Mouse (Mus musculus): ENCODE results near the gene Jph4.
A peak's percentile ranks its signal among the peaks of the same experiment; 100 is the strongest.

Gene Jph4

GRCm38 (mm10) chr14:55116425-55117200, at the start of gene Jph4:
Gene Jph4 (minus strand): TSS chr14:55116935.
- peak; percentile 72 to 75 for DNase-seq (ENCODE audit: low spot score in 2 of 2)

GRCm38 (mm10) chr14:55164172-55164806, 47.6 kb upstream of the Jph4 start:
- no peak for DNase-seq (ENCODE audit: low spot score in 2 of 2)

- DNase-seq (ENCODE audit: low spot score in 2 of 2) = no peak
Measured at GRCm38 (mm10) chr14:55162168-55162567, 45.4 kb upstream of the Jph4 start.

- DNase-seq (ENCODE audit: low spot score in 2 of 2) = peak; percentile 75 to 84
Measured at GRCm38 (mm10) chr14:55161098-55161634, 44.4 kb upstream of the Jph4 start.

GRCm38 (mm10) chr14:55160251-55161071, 43.7 kb upstream of the Jph4 start:
- DNase-seq (ENCODE audit: low spot score in 2 of 2) = no peak

GRCm38 (mm10) chr14:55157322-55158065, 40.8 kb upstream of the Jph4 start:
- no peak for DNase-seq (ENCODE audit: low spot score in 2 of 2)

GRCm38 (mm10) chr14:55152951-55153481, 36.3 kb upstream of the Jph4 start:
- DNase-seq (ENCODE audit: low spot score in 2 of 2) = no peak

- DNase-seq (ENCODE audit: low spot score in 2 of 2) = no peak
Measured at GRCm38 (mm10) chr14:55152174-55152573, 35.4 kb upstream of the Jph4 start.

GRCm38 (mm10) chr14:55150985-55151384, 34.2 kb upstream of the Jph4 start:
- DNase-seq (ENCODE audit: low spot score in 2 of 2) = no peak

- DNase-seq (ENCODE audit: low spot score in 2 of 2) = peak in 1 of 2 experiments; percentile 20
Measured at GRCm38 (mm10) chr14:55149041-55149440, 32.3 kb upstream of the Jph4 start.

GRCm38 (mm10) chr14:55148363-55148915, 31.7 kb upstream of the Jph4 start:
- peak; percentile 64 to 87 for DNase-seq (ENCODE audit: low spot score in 2 of 2)

- DNase-seq (ENCODE audit: low spot score in 2 of 2) = no peak
Measured at GRCm38 (mm10) chr14:55146829-55147401, 30.2 kb upstream of the Jph4 start.

- no peak for DNase-seq (ENCODE audit: low spot score in 2 of 2)
Measured at GRCm38 (mm10) chr14:55146324-55146723, 29.6 kb upstream of the Jph4 start.

- DNase-seq (ENCODE audit: low spot score in 2 of 2) = no peak
Measured at GRCm38 (mm10) chr14:55139313-55139712, 22.6 kb upstream of the Jph4 start.

- DNase-seq (ENCODE audit: low spot score in 2 of 2) = no peak
Measured at GRCm38 (mm10) chr14:55135676-55136075, 18.9 kb upstream of the Jph4 start.

GRCm38 (mm10) chr14:55126521-55126920, 9.8 kb upstream of the Jph4 start:
- DNase-seq (ENCODE audit: low spot score in 2 of 2) = peak in 1 of 2 experiments; percentile 49

GRCm38 (mm10) chr14:55125711-55126110, 9.0 kb upstream of the Jph4 start:
- no peak for DNase-seq (ENCODE audit: low spot score in 2 of 2)

- no peak for DNase-seq (ENCODE audit: low spot score in 2 of 2)
Measured at GRCm38 (mm10) chr14:55122359-55122758, 5.6 kb upstream of the Jph4 start.

- DNase-seq (ENCODE audit: low spot score in 2 of 2) = peak; percentile 49 to 53
Measured at GRCm38 (mm10) chr14:55121947-55122346, 5.2 kb upstream of the Jph4 start.

- DNase-seq (ENCODE audit: low spot score in 2 of 2) = peak in 1 of 2 experiments; percentile 43
Measured at GRCm38 (mm10) chr14:55119421-55120134, 2.8 kb upstream of the Jph4 start.
